Mouse (Mus musculus): ENCODE results near the gene Thumpd3. TPM values are rescaled to one million over a fixed set of nuclear protein-coding genes. Genes with fewer than 3 reads are reported as not detected.

Thumpd3 gene
- polyA plus RNA-seq, 1 experiment from 2014 or later: 67.9 TPM

GRCm38 (mm10) chr6:113077569-113078030, 31.6 kb downstream of the Thumpd3 start:
- DNase-seq (ENCODE audit: low spot score): no peak

- peak; percentile 3 for DNase-seq (ENCODE audit: low spot score)
Measured at GRCm38 (mm10) chr6:113078031-113078721, 32.2 kb downstream of the Thumpd3 start.

- DNase-seq (ENCODE audit: low spot score): no peak
Measured at GRCm38 (mm10) chr6:113079492-113079891, 33.5 kb downstream of the Thumpd3 start.

- DNase-seq (ENCODE audit: low spot score): no peak
Measured at GRCm38 (mm10) chr6:113082229-113082628, 36.2 kb downstream of the Thumpd3 start.

- DNase-seq (ENCODE audit: low spot score): no peak
Measured at GRCm38 (mm10) chr6:113084590-113084989, 38.6 kb downstream of the Thumpd3 start.

- DNase-seq (ENCODE audit: low spot score): no peak
Measured at GRCm38 (mm10) chr6:113093206-113093605, 47.2 kb downstream of the Thumpd3 start.

GRCm38 (mm10) chr6:113095547-113095946, 49.5 kb downstream of the Thumpd3 start:
- DNase-seq (ENCODE audit: low spot score): no peak

GRCm38 (mm10) chr6:113097662-113098061, 51.6 kb downstream of the Thumpd3 start:
- DNase-seq (ENCODE audit: low spot score): no peak

- peak; percentile 3 for DNase-seq (ENCODE audit: low spot score)
Measured at GRCm38 (mm10) chr6:113099640-113100289, 53.7 kb downstream of the Thumpd3 start.

- no peak for DNase-seq (ENCODE audit: low spot score)
Measured at GRCm38 (mm10) chr6:113102541-113102940, 56.5 kb downstream of the Thumpd3 start.

GRCm38 (mm10) chr6:113103765-113104164, 57.7 kb downstream of the Thumpd3 start:
- peak; percentile 62 for DNase-seq (ENCODE audit: low spot score)

- no peak for DNase-seq (ENCODE audit: low spot score)
Measured at GRCm38 (mm10) chr6:113109378-113109777, 63.4 kb downstream of the Thumpd3 start.

GRCm38 (mm10) chr6:113109956-113110355, 63.9 kb downstream of the Thumpd3 start:
- no peak for DNase-seq (ENCODE audit: low spot score)

Other genes with a start within 250 kb of the Thumpd3 start
- gene Srgap3, start 99.0 kb upstream of the Thumpd3 start, polyA plus RNA-seq (2015; fragmentation: Nextera tagmentation; extraction: Ambion mirVana): 0.71 and 1.2 TPM in 2 replicates
- 36.5 and 45.2 TPM in 2 replicates for gene Setd5, start 31.1 kb downstream of the Thumpd3 start, polyA plus RNA-seq (2015; fragmentation: Nextera tagmentation; extraction: Ambion mirVana)
- 0.27 and 0.66 TPM in 2 replicates for gene Lhfpl4, start 149.2 kb downstream of the Thumpd3 start, polyA plus RNA-seq (2015; fragmentation: Nextera tagmentation; extraction: Ambion mirVana)
- 37.5 and 37.7 TPM in 2 replicates for gene Mtmr14, start 191.6 kb downstream of the Thumpd3 start, polyA plus RNA-seq (2015; fragmentation: Nextera tagmentation; extraction: Ambion mirVana)
- 0.14 and 0.48 TPM in 2 replicates for gene Cpne9, start 236.1 kb downstream of the Thumpd3 start, polyA plus RNA-seq (2015; fragmentation: Nextera tagmentation; extraction: Ambion mirVana)

Measured in thymus, postnatal 0 days (tissue).